Mouse (Mus musculus) heart, embryonic 14.5 days (tissue): ENCODE data around the gene Amn1. TPM values are rescaled to one million over a fixed set of nuclear protein-coding genes. Genes with fewer than 3 reads are reported as not detected.
"Not testable (repeated sequence)": the region's sequence is repeated elsewhere in the genome, so short reads cannot be mapped to it uniquely, and the experiment has no call there.

Experiments used
- ATAC-seq: fragments of 200-750 bp; cut with Nextera tagmentation; 2 replicates; pipeline ENCODE4 v1.8.0; 2017; ENCODE audit warnings: low read depth, moderate TSS enrichment; ENCODE audit not compliant: insufficient number of reproducible peaks, insufficient read depth, low FRiP score
- H3K27ac ChIP-seq, 2 experiments: fragments of 200-500 bp in 1 of 2; fragments of 300-500 bp in 1 of 2; sonication (generic) in 1 of 2; replicated peaks in 1 of 2; 2 replicates each; pipeline ENCODE4 v1.5.1; 2012 to 2014; ENCODE audit warnings: low read depth in 2 of 2, low read length in 2 of 2, control low read depth in 1 of 2, mild to moderate bottlenecking in 1 of 2, mixed read lengths in 1 of 2; ENCODE audit not compliant: control insufficient read depth in 1 of 2, insufficient read depth in 1 of 2
- H3K27me3 ChIP-seq: fragments of 300-500 bp; sonication (generic); 2 replicates; pipeline ENCODE4 v1.6.1; 2014; ENCODE audit warnings: mild to moderate bottlenecking, low read length, control low read depth; ENCODE audit not compliant: control insufficient read depth, insufficient read depth
- H3K36me3 ChIP-seq: fragments of 300-500 bp; sonication (generic); 2 replicates; pipeline ENCODE4 v1.6.1; 2014; ENCODE audit warnings: mild to moderate bottlenecking, control low read depth, low read length, mixed read lengths; ENCODE audit not compliant: control insufficient read depth, insufficient read depth
- H3K4me1 ChIP-seq, 2 experiments: fragments of 200-500 bp in 1 of 2; fragments of 300-500 bp in 1 of 2; sonication (generic) in 1 of 2; 2 replicates each; pipeline ENCODE4 v1.6.1; 2012 to 2014; ENCODE audit warnings: low read length in 2 of 2, control low read depth in 1 of 2, mixed read lengths in 1 of 2; ENCODE audit not compliant: control insufficient read depth in 2 of 2, insufficient read depth in 2 of 2
- H3K4me2 ChIP-seq: fragments of 300-500 bp; sonication (generic); 2 replicates; pipeline ENCODE4 v1.6.1; 2014; ENCODE audit warnings: mild to moderate bottlenecking, low read length
- H3K4me3 ChIP-seq, 2 experiments: fragments of 200-500 bp in 1 of 2; fragments of 300-500 bp in 1 of 2; sonication (generic) in 1 of 2; 2 replicates each; pipeline ENCODE4 v1.5.1; 2012 to 2014; ENCODE audit warnings: low read length in 2 of 2, mild to moderate bottlenecking in 2 of 2, control low read depth in 1 of 2, low read depth in 1 of 2, moderate library complexity in 1 of 2; ENCODE audit not compliant: control insufficient read depth in 1 of 2, insufficient read depth in 1 of 2
- H3K9ac ChIP-seq: fragments of 300-500 bp; sonication (generic); 2 replicates; pipeline ENCODE4 v1.6.1; 2014; ENCODE audit warnings: mild to moderate bottlenecking, low read length
- H3K9me3 ChIP-seq: fragments of 300-500 bp; sonication (generic); 2 replicates; pipeline ENCODE4 v1.6.1; 2016; ENCODE audit warnings: low read length, control low read depth; ENCODE audit not compliant: control insufficient read depth
- WGBS: fragments of 180-500 bp; shearing (Covaris S2); extraction: QIAGEN DNeasy Blood & Tissue Kit; methylation state at CpG from one replicate; pipeline ENCODE4 v1.1.7; 2014; 5-methylcytosine and 5-hydroxymethylcytosine counted together
- polyA plus RNA-seq: library from polyadenylated mRNA; unstranded; fragments of >200 nt; fragmentation: Nextera tagmentation; extraction: Ambion mirVana; gene quantifications from 2 replicates; pipeline ENCODE4 v1.2.1, GENCODE M21; 2014

Amn1 gene
- polyA plus RNA-seq, 1 experiment from 2014 or later: 27.2 TPM

- H3K36me3 ChIP-seq: no peaks in the 10 kb centered on the region
- H3K9me3 ChIP-seq: no peaks in the 10 kb centered on the region
- no peak overlapping the region for H3K4me3 ChIP-seq
- H3K9ac ChIP-seq: no peak overlapping the region
- no peaks in the 10 kb centered on the region for H3K4me1 ChIP-seq
- no peak for ATAC-seq
- no peak overlapping the region for H3K4me2 ChIP-seq
- H3K27me3 ChIP-seq: no peaks in the 10 kb centered on the region
- WGBS: 58% methylated on average over 5 of the region's 5 CpGs
- H3K27ac ChIP-seq: no peak overlapping the region
These were observed 4.9 kb upstream of the Amn1 start for GRCm38 (mm10) chr6:149193276-149193905.

DNA sequence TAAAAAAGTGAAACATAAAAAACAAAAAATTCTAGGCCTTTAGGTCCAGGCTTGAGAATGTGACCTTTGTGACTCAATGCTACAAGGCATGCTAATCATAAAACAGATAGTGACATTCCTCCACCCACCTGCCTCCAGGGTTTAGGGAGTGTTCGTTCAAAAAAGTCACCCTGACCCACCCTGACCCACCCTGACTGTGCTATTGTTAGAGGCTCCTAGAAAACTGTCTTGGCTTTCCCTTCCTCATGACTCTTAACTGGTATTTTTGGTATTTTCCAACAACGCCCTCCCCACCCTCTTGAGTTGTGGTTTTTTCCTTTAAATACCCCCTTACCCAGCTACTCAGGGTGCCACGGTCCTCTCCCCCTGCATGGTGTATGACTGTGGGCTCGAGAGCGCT, 3.4 kb upstream of the Amn1 start:
- WGBS: 82% methylated on average over 5 of the region's 5 CpGs
- H3K27me3 ChIP-seq, H3K4me3 ChIP-seq, H3K4me1 ChIP-seq, H3K4me2 ChIP-seq, H3K9ac ChIP-seq, H3K36me3 ChIP-seq, ATAC-seq, H3K27ac ChIP-seq, H3K9me3 ChIP-seq: not testable (repeated sequence)

DNA sequence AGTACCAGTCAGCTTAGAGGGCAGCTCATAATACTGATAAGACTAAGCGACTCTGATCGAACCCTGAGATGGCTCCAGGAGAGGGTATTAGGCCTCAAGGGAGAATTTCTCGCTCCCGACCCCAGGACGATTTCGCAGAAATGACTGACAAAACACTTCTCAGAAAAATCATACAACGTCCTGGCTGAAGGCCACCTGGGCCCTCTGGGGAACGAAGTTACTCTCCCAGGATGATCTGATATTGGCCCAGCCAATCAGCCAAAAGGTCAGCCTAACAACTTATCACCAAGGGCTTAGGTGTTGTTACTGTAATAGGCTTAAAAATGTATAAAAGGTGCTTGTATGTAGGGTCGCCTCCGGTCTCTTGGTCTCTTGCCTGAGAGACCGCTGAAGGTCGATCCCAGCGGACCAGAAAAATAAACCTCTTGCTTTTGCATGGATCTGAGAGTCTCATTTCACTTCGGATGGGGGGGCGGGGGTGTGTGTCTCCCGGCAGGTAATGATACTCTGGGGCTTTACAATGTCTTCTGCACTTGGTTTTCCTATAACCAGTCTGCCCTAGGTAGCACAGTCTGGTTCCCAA, 919 bp upstream of the Amn1 start:
- peak overlapping the region in 1 of 2 experiments; percentile 86; a peak in 1 of 4 replicates for H3K4me3 ChIP-seq
- peaks cover 2 to 13% of the 10 kb centered on the region in 2 experiments; a peak in 3 of 4 replicates for H3K4me1 ChIP-seq
- WGBS: 91% methylated on average over 16 of the region's 16 CpGs
- no peaks in the 10 kb centered on the region for H3K9me3 ChIP-seq
- no peak overlapping the region for H3K9ac ChIP-seq
- H3K4me2 ChIP-seq: peak overlapping the region; percentile 76
- H3K27ac ChIP-seq: no peak overlapping the region
- H3K27me3 ChIP-seq: no peaks in the 10 kb centered on the region
- peaks cover 1% of the 10 kb centered on the region; the same call in 1 of the 2 replicates for H3K36me3 ChIP-seq
- ATAC-seq: no peak

GRCm38 (mm10) chr6:149188925-149189257, 379 bp upstream of the Amn1 start:
- H3K9ac ChIP-seq: peak overlapping the region; percentile 97
- H3K4me3 ChIP-seq: peak overlapping the region; percentile 62 to 86
- H3K36me3 ChIP-seq: peaks cover 5% of the 10 kb centered on the region; the same call in 1 of the 2 replicates
- H3K4me1 ChIP-seq: peaks cover 2 to 13% of the 10 kb centered on the region in 2 experiments; a peak in 3 of 4 replicates
- H3K27me3 ChIP-seq: no peaks in the 10 kb centered on the region
- H3K27ac ChIP-seq: peak overlapping the region; percentile 61 to 95; a peak in 3 of 4 replicates
- peak overlapping the region; percentile 76 for H3K4me2 ChIP-seq
- no peaks in the 10 kb centered on the region for H3K9me3 ChIP-seq
- 36% methylated on average over 8 of the region's 8 CpGs for WGBS
- peak; percentile 67 for ATAC-seq

DNA sequence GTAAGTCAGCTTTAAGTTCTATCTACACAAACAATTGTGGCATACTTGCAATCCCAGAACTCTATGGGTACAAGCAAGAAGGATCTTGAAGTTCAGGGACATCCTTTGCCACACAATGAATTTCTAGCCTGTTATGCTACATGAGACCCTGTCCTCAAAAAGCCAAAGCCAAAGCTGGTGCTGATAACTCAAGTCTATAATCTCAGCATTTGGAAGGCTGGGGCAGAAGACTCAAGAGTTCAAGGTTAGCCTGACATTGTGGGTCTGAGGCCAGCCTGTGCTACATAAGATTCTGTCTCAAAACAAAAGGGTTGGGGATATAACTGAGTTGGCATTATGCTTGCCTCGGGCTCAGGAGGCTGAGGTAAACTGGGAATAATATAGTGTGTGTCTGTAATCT, 1.1 kb downstream of the Amn1 start:
- H3K4me1 ChIP-seq: peaks cover 2 to 13% of the 10 kb centered on the region in 2 experiments; a peak in 3 of 4 replicates
- no peak for ATAC-seq
- peak overlapping the region; percentile 97 for H3K9ac ChIP-seq
- H3K27me3 ChIP-seq: no peaks in the 10 kb centered on the region
- H3K9me3 ChIP-seq: peaks cover 6% of the 10 kb centered on the region; the same call in 1 of the 2 replicates
- peaks cover 17% of the 10 kb centered on the region for H3K36me3 ChIP-seq
- H3K4me2 ChIP-seq: peak overlapping the region; percentile 76
- H3K27ac ChIP-seq: no peak overlapping the region
- WGBS: 68% methylated on average over 1 of the region's 1 CpGs
- H3K4me3 ChIP-seq: peak overlapping the region; percentile 20 to 86; a peak in 3 of 4 replicates

DNA sequence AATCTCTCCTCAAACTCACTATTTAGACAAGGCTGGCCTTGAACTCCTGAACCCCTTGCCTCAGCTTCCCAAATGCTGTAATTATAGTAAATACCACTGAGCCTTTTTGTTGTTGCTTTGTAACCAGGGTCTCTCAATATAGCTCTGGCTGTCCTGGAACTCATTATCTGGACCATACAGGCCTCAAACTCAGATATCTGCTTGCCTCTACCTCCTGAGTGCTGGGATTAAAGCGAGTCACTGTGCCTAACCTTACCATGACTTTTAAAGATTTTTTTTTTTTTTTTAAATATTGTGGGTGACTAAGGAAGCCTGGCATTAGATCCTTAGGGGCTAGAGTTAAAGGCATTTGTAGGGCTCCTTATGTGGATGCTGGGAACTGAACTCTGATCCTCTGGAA, 4.5 kb downstream of the Amn1 start:
- Histone ChIP-seq H3K27ac (no peak overlapping the region), H3K27me3 (no peaks in the 10 kb centered on the region), H3K36me3 (peaks cover 48% of the 10 kb centered on the region), H3K9ac (no peak overlapping the region), H3K4me1 (peaks cover 2 to 13% of the 10 kb centered on the region in 2 experiments; a peak in 3 of 4 replicates), H3K4me2 (no peak overlapping the region), H3K9me3 (peaks cover 8% of the 10 kb centered on the region), H3K4me3 (no peak overlapping the region)
- ATAC-seq: no peak
- WGBS: 90% methylated on average over 1 of the region's 1 CpGs

DNA sequence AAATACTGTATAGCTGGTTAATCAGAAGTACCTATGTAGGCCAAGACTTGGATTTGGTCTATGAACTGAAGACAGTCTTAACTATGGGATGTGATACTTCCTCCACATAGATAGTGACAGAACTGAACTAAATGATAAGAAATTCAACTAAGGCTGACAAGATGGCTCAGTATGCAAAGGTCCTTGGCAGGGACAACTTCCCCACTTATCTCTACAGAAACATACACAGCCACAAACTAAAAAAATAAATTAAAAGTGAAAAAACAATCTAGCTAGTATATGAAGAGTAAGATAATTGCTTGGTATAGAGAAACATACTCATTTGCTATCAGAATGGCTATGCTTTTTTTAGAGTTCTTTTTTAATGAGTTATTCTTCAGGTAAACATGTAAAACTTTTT, 9.4 kb downstream of the Amn1 start:
- H3K4me3 ChIP-seq: no peak overlapping the region
- H3K27ac ChIP-seq: no peak overlapping the region
- no peak overlapping the region for H3K9ac ChIP-seq
- peaks cover 8% of the 10 kb centered on the region for H3K9me3 ChIP-seq
- H3K36me3 ChIP-seq: peaks cover 87% of the 10 kb centered on the region
- ATAC-seq: no peak
- no peak overlapping the region for H3K4me2 ChIP-seq
- H3K4me1 ChIP-seq: peaks cover 0 to 3% of the 10 kb centered on the region in 2 experiments; a peak in 1 of 4 replicates
- no peaks in the 10 kb centered on the region for H3K27me3 ChIP-seq
